Mouse (Mus musculus): Measurements from ENCODE around the gene Poc1b. TPM values are rescaled to one million over a fixed set of nuclear protein-coding genes. Genes with fewer than 3 reads are reported as not detected.

Poc1b gene
- polyA plus RNA-seq, 1 experiment from 2014 or later: 5.1 TPM

DNA sequence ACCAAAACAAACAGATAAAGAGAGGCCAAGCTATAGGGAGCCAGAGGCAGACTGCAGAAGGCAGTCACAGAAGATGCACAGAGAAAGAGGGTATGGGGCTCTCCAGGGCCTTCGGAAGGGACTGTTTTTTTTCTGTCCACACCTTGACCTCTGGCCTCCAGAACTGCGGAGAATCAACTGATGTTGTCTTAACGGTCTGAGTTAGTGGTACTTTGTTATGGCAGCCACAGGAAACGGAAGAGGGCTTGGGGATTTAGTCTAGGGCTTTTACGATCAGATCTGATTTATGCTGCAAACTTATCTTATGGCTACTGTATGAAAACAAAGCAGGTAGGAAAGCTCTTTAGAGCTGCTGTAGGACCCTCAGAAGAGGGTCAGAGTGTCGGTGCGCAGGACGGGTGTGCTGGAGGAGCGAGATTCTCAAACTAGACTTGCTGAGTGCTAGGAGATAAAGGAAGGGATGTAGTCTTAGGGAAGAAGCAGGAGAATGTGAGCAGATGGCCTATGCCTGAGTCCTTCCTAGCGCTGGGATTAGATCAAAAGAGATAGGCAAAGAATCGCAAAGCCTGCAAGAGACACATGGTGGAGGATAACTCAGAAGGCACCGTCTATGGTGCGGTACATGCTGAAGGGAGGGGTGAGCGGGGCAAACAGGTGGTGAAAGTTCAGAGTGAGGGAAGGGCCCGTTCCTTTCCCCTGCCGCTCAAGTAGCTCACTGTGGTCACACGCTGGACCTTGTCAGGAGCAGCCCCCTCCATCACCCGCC lies 8.8 kb downstream of the Poc1b start:
- H3K36me3 ChIP-seq: no peaks in the 10 kb centered on the region; the same call in 1 of the 2 replicates
- H3K9ac ChIP-seq: no peak overlapping the region
- H3K27me3 ChIP-seq: no peaks in the 10 kb centered on the region
- H3K9me3 ChIP-seq (replicated peaks): no peaks in the 10 kb centered on the region
- DNase-seq (no peak), ATAC-seq (ENCODE audit: low read depth) (no peak; the same call in 1 of the 2 replicates)
- WGBS (ENCODE audit: insufficient replicate concordance): 50% methylated on average over 18 of the region's 18 CpGs
- H3K4me2 ChIP-seq: no peak overlapping the region
- H3K4me1 ChIP-seq (replicated peaks): peaks cover 30% of the 10 kb centered on the region
- H3K4me3 ChIP-seq (replicated peaks): no peak overlapping the region
- no peak overlapping the region for H3K27ac ChIP-seq

GRCm38 (mm10) chr10:99116237-99116632 lies 9.4 kb downstream of the Poc1b start:
- ATAC-seq (ENCODE audit: low read depth) (no peak), DNase-seq (no peak)
- Histone ChIP-seq H3K9me3 (replicated peaks) (no peaks in the 10 kb centered on the region), H3K27ac (no peak overlapping the region), H3K36me3 (no peaks in the 10 kb centered on the region; the same call in 1 of the 2 replicates), H3K9ac (no peak overlapping the region), H3K27me3 (no peaks in the 10 kb centered on the region), H3K4me1 (replicated peaks) (peaks cover 26% of the 10 kb centered on the region), H3K4me3 (replicated peaks) (no peak overlapping the region), H3K4me2 (no peak overlapping the region)
- WGBS (ENCODE audit: insufficient replicate concordance): 67% methylated on average over 8 of the region's 8 CpGs

DNA sequence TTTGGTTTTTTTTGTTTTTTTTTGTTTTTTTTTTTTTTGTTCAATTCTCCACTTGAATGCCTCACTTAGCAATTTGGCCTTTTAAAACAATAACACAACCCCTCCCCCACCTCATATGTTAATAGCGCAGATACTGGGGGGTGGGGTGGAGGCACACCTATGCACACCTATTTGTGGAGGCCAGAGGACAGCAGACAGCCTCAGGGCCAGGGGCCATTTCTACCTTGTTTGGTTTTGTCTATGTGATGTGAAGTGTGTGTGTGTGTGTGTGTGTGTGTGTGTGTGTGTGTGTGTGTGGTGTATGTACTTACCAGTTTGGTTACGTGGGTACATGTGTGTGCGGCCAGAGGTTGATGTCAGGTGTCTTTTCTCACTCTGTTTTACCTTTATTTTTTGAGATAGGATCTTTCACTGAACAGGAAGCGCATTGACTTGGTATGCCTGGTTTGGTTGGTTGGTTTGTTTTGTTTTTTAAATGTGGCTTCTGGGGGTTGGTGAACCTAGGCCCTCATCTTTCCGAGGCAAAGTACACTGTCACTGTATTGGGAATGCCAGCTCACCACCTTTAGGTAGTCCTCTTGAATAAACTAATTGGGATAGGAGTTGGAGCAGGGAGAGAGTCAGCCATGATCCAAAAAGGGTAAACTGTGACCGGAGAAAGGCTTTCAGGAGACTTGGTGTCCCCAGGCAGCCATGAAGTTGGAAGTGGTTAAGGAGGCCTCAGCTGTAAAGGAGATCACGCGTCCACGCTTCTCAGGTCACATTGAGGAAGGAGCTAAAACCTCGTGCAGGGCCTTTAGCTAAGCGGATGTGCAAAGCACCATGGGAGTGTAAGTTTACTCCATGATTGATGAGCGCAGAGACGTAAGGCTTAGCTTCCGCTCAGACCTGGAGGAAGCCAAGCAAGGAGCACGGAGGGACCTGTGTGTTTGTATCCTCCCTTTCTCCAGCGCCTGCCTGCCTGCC lies 10.1 kb downstream of the Poc1b start:
- no peak overlapping the region for H3K4me3 ChIP-seq (replicated peaks)
- WGBS (ENCODE audit: insufficient replicate concordance): 80% methylated on average over 16 of the region's 16 CpGs
- peaks cover 24% of the 10 kb centered on the region for H3K4me1 ChIP-seq (replicated peaks)
- no peaks in the 10 kb centered on the region for H3K36me3 ChIP-seq
- H3K4me2 ChIP-seq: no peak overlapping the region
- no peak overlapping the region for H3K9ac ChIP-seq
- H3K9me3 ChIP-seq (replicated peaks): no peaks in the 10 kb centered on the region
- H3K27me3 ChIP-seq: no peaks in the 10 kb centered on the region
- ATAC-seq (ENCODE audit: low read depth) (no peak), DNase-seq (no peak)
- no peak overlapping the region for H3K27ac ChIP-seq

DNA sequence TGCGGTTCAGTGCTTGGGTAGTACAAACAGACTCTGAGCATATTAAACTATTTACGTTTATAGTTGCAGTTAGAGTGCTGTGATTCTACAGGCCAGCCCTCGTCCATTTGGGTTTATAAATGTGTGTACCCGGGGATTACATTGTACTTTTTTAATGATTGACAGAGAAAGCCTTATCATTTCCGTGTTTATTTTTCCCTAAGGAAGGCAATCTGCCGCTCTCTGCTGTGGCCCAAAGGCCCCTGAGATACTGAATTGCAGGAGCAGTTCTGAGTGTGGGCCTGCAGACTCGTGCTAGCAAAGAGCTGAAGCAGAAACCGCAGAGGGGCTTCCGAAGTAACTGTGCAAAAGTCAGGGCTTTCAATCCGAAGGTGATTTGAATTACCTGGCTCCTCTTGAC lies 11.0 kb downstream of the Poc1b start:
- DNase-seq: no peak
- 0 out of 2 replicates have a peak overlapping the region, but pooled peaks have one; percentile 6 for H3K27ac ChIP-seq
- no peak for ATAC-seq (ENCODE audit: low read depth)
- H3K9me3 ChIP-seq (replicated peaks): no peaks in the 10 kb centered on the region
- H3K4me2 ChIP-seq: no peak overlapping the region
- no peaks in the 10 kb centered on the region for H3K36me3 ChIP-seq
- H3K27me3 ChIP-seq: no peaks in the 10 kb centered on the region
- no peak overlapping the region for H3K9ac ChIP-seq
- no peak overlapping the region for H3K4me3 ChIP-seq (replicated peaks)
- 63% methylated on average over 10 of the region's 10 CpGs for whole genome bisulfite sequencing (ENCODE audit: insufficient replicate concordance)
- peaks cover 24% of the 10 kb centered on the region for H3K4me1 ChIP-seq (replicated peaks)

GRCm38 (mm10) chr10:99118697-99119096 lies 11.9 kb downstream of the Poc1b start:
- no peak overlapping the region for H3K27ac ChIP-seq
- peaks cover 19% of the 10 kb centered on the region for H3K4me1 ChIP-seq (replicated peaks)
- no peak overlapping the region for H3K4me3 ChIP-seq (replicated peaks)
- no peaks in the 10 kb centered on the region for H3K27me3 ChIP-seq
- DNase-seq (no peak), ATAC-seq (ENCODE audit: low read depth) (no peak)
- H3K4me2 ChIP-seq: no peak overlapping the region
- H3K36me3 ChIP-seq: no peaks in the 10 kb centered on the region
- WGBS (ENCODE audit: insufficient replicate concordance): 62% methylated on average over 6 of the region's 6 CpGs
- no peaks in the 10 kb centered on the region for H3K9me3 ChIP-seq (replicated peaks)
- H3K9ac ChIP-seq: no peak overlapping the region

DNA sequence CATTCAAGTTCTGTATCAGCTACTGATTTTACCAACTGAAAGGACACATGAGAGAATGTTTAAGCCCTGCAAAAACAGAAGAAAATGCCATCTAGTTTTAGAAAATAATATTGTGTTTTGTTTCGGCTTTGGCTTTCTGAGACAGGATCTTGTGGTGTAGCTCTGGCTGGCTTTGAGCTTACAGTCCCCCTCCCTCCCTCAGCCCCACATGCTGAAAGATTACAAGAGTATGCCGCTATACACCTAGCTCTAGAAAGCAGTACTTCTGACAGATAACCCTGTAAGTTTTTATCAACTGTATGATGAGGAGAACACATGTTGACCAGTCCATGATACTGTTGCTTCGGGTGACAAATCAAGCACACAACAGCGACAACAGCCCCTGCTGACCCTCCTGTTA lies 12.6 kb downstream of the Poc1b start:
- Histone ChIP-seq H3K4me2 (no peak overlapping the region), H3K27ac (no peak overlapping the region), H3K27me3 (no peaks in the 10 kb centered on the region), H3K4me1 (replicated peaks) (peaks cover 18% of the 10 kb centered on the region), H3K9ac (no peak overlapping the region), H3K9me3 (replicated peaks) (no peaks in the 10 kb centered on the region), H3K4me3 (replicated peaks) (no peak overlapping the region), H3K36me3 (no peaks in the 10 kb centered on the region)
- no peak for DNase-seq
- WGBS (ENCODE audit: insufficient replicate concordance): 68% methylated on average over 4 of the region's 4 CpGs
- ATAC-seq (ENCODE audit: low read depth): no peak

GRCm38 (mm10) chr10:99126225-99126624 lies 19.4 kb downstream of the Poc1b start, which contains the start of gene Phxr2:
TSS of gene Phxr2 (minus strand) at chr10:99126325.
- Histone ChIP-seq H3K27me3 (no peaks in the 10 kb centered on the region), H3K27ac (no peak within 1 kb of the TSS), H3K4me1 (replicated peaks) (peaks cover 13% of the 10 kb centered on the region; the same call in 1 of the 2 replicates), H3K9me3 (replicated peaks) (no peaks in the 10 kb centered on the region), H3K36me3 (no peaks in the 10 kb centered on the region), H3K4me3 (replicated peaks) (no peak within 1 kb of the TSS), H3K4me2 (no peak within 1 kb of the TSS), H3K9ac (no peak within 1 kb of the TSS)
- WGBS (ENCODE audit: insufficient replicate concordance): 71% methylated on average over 4 of the region's 4 CpGs
- ATAC-seq (ENCODE audit: low read depth) (no peak), DNase-seq (no peak)

DNA sequence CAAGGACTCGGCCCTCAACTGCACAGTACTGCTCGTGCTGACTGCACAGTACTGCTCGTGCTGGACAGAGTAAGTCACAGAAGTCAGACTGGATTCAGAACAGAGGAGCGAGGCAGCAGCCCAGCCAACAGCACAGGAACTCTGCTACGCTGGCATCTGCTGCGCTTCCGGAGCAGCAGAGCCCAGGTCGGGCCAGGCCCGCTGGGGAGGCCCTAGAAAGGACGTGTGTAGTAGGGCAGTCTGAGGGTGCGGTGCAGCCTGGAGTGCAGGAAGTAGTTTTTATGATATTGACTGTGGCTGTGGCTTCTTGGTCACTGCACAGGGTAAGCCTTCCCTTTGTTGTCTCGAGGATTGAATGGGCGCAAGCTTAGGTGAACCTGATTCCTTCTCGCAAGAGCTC lies 20.1 kb downstream of the Poc1b start:
- peaks cover 13% of the 10 kb centered on the region; the same call in 1 of the 2 replicates for H3K4me1 ChIP-seq (replicated peaks)
- no peak overlapping the region for H3K27ac ChIP-seq
- H3K4me3 ChIP-seq (replicated peaks): no peak overlapping the region
- no peak overlapping the region for H3K4me2 ChIP-seq
- no peaks in the 10 kb centered on the region for H3K36me3 ChIP-seq
- no peaks in the 10 kb centered on the region for H3K9me3 ChIP-seq (replicated peaks)
- H3K9ac ChIP-seq: no peak overlapping the region
- H3K27me3 ChIP-seq: no peaks in the 10 kb centered on the region
- ATAC-seq (ENCODE audit: low read depth) (peak; percentile 15; the same call in 1 of the 2 replicates), DNase-seq (no peak)
- 51% methylated on average over 14 of the region's 14 CpGs for WGBS (ENCODE audit: insufficient replicate concordance)

GRCm38 (mm10) chr10:99127691-99128261 lies 20.9 kb downstream of the Poc1b start:
- ATAC-seq (ENCODE audit: low read depth) (peak; percentile 39; the same call in 1 of the 2 replicates), DNase-seq (no peak)
- peak overlapping the region; percentile 8; the same call in 1 of the 2 replicates for H3K27ac ChIP-seq
- 43% methylated on average over 11 of the region's 11 CpGs for WGBS (ENCODE audit: insufficient replicate concordance)
- no peaks in the 10 kb centered on the region for H3K9me3 ChIP-seq (replicated peaks)
- no peak overlapping the region for H3K4me3 ChIP-seq (replicated peaks)
- H3K27me3 ChIP-seq: no peaks in the 10 kb centered on the region
- H3K4me2 ChIP-seq: no peak overlapping the region
- H3K4me1 ChIP-seq (replicated peaks): peaks cover 13% of the 10 kb centered on the region; the same call in 1 of the 2 replicates
- no peak overlapping the region for H3K9ac ChIP-seq
- H3K36me3 ChIP-seq: no peaks in the 10 kb centered on the region

DNA sequence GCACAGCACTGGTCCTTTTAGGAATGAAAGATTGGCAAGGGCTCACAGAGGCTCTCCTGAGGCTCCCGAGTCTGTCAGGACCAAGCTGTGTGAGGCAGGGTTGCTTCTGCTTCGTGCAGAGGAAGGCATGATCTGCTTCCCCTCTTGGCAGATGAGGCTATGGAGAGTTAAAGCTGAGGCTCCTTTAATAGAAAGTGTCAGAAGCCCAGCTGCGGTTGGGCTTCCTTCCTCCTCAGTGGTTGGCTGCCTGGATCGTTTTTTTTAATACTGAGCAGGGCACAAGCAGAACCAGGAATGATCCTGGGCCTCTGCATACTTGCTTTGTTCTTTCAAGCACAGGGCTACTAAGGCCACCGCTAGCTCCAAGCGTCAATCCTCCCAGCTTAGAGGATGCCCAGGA lies 23.8 kb downstream of the Poc1b start:
- Histone ChIP-seq H3K9me3 (replicated peaks) (no peaks in the 10 kb centered on the region), H3K27me3 (no peaks in the 10 kb centered on the region), H3K9ac (no peak overlapping the region), H3K4me3 (replicated peaks) (no peak overlapping the region), H3K36me3 (no peaks in the 10 kb centered on the region), H3K4me1 (replicated peaks) (peaks cover 13% of the 10 kb centered on the region; the same call in 1 of the 2 replicates), H3K4me2 (no peak overlapping the region), H3K27ac (no peak overlapping the region)
- DNase-seq (no peak), ATAC-seq (ENCODE audit: low read depth) (0 out of 2 replicates have a peak, but pooled peaks have one; percentile 26)
- WGBS (ENCODE audit: insufficient replicate concordance): 22% methylated on average over 6 of the region's 6 CpGs

- Histone ChIP-seq H3K4me3 (replicated peaks) (no peak overlapping the region), H3K9ac (no peak overlapping the region), H3K27me3 (no peaks in the 10 kb centered on the region), H3K27ac (no peak overlapping the region), H3K36me3 (no peaks in the 10 kb centered on the region), H3K4me2 (no peak overlapping the region), H3K9me3 (replicated peaks) (no peaks in the 10 kb centered on the region), H3K4me1 (replicated peaks) (peaks cover 13% of the 10 kb centered on the region; the same call in 1 of the 2 replicates)
- ATAC-seq (ENCODE audit: low read depth) (no peak), DNase-seq (no peak)
- WGBS (ENCODE audit: insufficient replicate concordance): 62% methylated on average over 5 of the region's 5 CpGs
Measured at GRCm38 (mm10) chr10:99131298-99131697, 24.5 kb downstream of the Poc1b start.
